Comparison of ENCODE assay signal across 11 mouse cellular contexts in genomic region chr4:82804019-82804418, GRCm38 (mm10). TPM values are rescaled to one million over a fixed set of nuclear protein-coding genes. Genes with fewer than 3 reads are reported as not detected.
A peak's percentile ranks its signal among the peaks of the same experiment; 100 is the strongest.
DNase-seq lines count a peak whose midpoint lies in the region; ATAC-seq and TF ChIP-seq lines count a peak whose summit lies in the region.
"Had no signal": no experiment of that assay in that cellular context is flagged by ENCODE, and none has a peak within 500 bp of the region (broad histone marks: within the 10 kb centered on the region; RNA-seq: fewer than 3 reads in every experiment).

No protein-coding gene starts in this region.

- no peak for TF ChIP-seq EP300 in liver, postnatal 0 days (IDR thresholded peaks at IDR 0.05; ENCODE audit: low read depth)

- no peaks in the 10 kb centered on the region for H3K27me3 ChIP-seq in liver, postnatal 0 days (ENCODE audit: insufficient read depth, low read length)
- H3K27me3 ChIP-seq in liver, embryonic 12.5 days (replicated peaks): no peaks in the 10 kb centered on the region
- H3K27me3 ChIP-seq: stomach, embryonic 15.5 days had no signal

- TF ChIP-seq CTCF in liver, postnatal 0 days (IDR thresholded peaks at IDR 0.05; ENCODE audit: low read depth): peak; percentile 66

- WGBS in liver, postnatal 0 days (ENCODE audit: insufficient replicate concordance): 57% methylated on average over 2 of the region's 2 CpGs
- WGBS in liver, embryonic 12.5 days (ENCODE audit: insufficient replicate concordance): 45% methylated on average over 2 of the region's 2 CpGs

- intact Hi-C loops in heart, postnatal 25 days (cut with DNase I): loop anchor here (1.0 to 10.0 kb wide), 2 partner anchors 128 to 159 kb away; no protein-coding TSS in a partner anchor

- peak; percentile 20 for DNase-seq in heart, adult 8-10 months (ENCODE audit: low spot score)
- no peak for DNase-seq in heart, postnatal 25 days (ENCODE audit: low spot score)
- DNase-seq in liver, postnatal 0 days: no peak
- peak; percentile 52 for DNase-seq in ZHBTc4 (ENCODE audit: low read depth, low spot score)
- peak; percentile 77 for DNase-seq in retina, embryonic 14.5 days (ENCODE audit: low spot score)
- no peak for DNase-seq in right cerebral cortex, postnatal 10 days (ENCODE audit: low spot score in 2 of 2)
- no peak for DNase-seq in urinary bladder, postnatal 10 days (ENCODE audit: low spot score)
- DNase-seq: gastrocnemius, postnatal 10 days; kidney, adult 11 months had no signal

- ATAC-seq in liver, postnatal 0 days: no peak
- no peak for ATAC-seq in liver, embryonic 12.5 days

- no peaks in the 10 kb centered on the region for H3K9me3 ChIP-seq in liver, postnatal 0 days (ENCODE audit: low read length)
- no peaks in the 10 kb centered on the region for H3K9me3 ChIP-seq in liver, embryonic 12.5 days (replicated peaks)
- H3K9me3 ChIP-seq: stomach, embryonic 15.5 days had no signal

- H3K27ac ChIP-seq in liver, postnatal 0 days (ENCODE audit: low read depth): no peak overlapping the region
- H3K27ac ChIP-seq in liver, embryonic 12.5 days: no peak overlapping the region
- H3K27ac ChIP-seq: stomach, embryonic 15.5 days had no signal

- H3K4me2 ChIP-seq in liver, postnatal 0 days (ENCODE audit: low read depth, low read length): no peak overlapping the region
- H3K4me2 ChIP-seq in liver, embryonic 12.5 days: no peak overlapping the region
- H3K4me2 ChIP-seq: stomach, embryonic 15.5 days had no signal

- H3K4me1 ChIP-seq in liver, postnatal 0 days (ENCODE audit: insufficient read depth): no peaks in the 10 kb centered on the region
- no peaks in the 10 kb centered on the region for H3K4me1 ChIP-seq in liver, embryonic 12.5 days
- H3K4me1 ChIP-seq: stomach, embryonic 15.5 days had no signal

- peaks cover 5% of the 10 kb centered on the region; the same call in 1 of the 2 replicates for H3K36me3 ChIP-seq in liver, postnatal 0 days (replicated peaks; ENCODE audit: insufficient read depth, low read length)
- H3K36me3 ChIP-seq in liver, embryonic 12.5 days: peaks cover 6% of the 10 kb centered on the region; the same call in 1 of the 2 replicates

- H3K4me3 ChIP-seq in liver, postnatal 0 days (ENCODE audit: low read depth, low read length): no peak overlapping the region
- no peak overlapping the region for H3K4me3 ChIP-seq in liver, embryonic 12.5 days
- H3K4me3 ChIP-seq: stomach, embryonic 15.5 days had no signal

- no peak overlapping the region for H3K9ac ChIP-seq in liver, postnatal 0 days (replicated peaks)
- H3K9ac ChIP-seq in liver, embryonic 12.5 days: no peak overlapping the region
- H3K9ac ChIP-seq: stomach, embryonic 15.5 days had no signal

RNA-seq across cellular contexts. Expression of gene Zdhhc21, which starts 55.7 kb away (rescaled TPM):
- total RNA-seq in heart, adult 8-10 months (2022): 10 to 100 TPM in 3 of 4 experiments, 1 to 10 TPM in 1; 9.2 to 12.5 (median 11.1) TPM
- total RNA-seq in heart, postnatal 25 days (2021): 10 to 100 TPM; 10.8 to 11.6 TPM
- 2.6 and 2.7 TPM in 2 replicates for polyA plus RNA-seq in liver, postnatal 0 days (2015; fragmentation: Nextera tagmentation; extraction: Ambion mirVana)
- 7.4 and 8.1 TPM in 2 replicates for polyA plus RNA-seq in liver, embryonic 12.5 days (2016; fragmentation: Nextera tagmentation; extraction: Ambion mirVana)

Comparison
In these comparisons a context has a peak if more than half of its experiments do, and no peak if none do; other contexts are left out.
1. DNase-seq: peak in heart, adult 8-10 months (single experiment), ZHBTc4 (single experiment) and retina, embryonic 14.5 days (single experiment); none in heart, postnatal 25 days (single experiment), liver, postnatal 0 days (single experiment), right cerebral cortex, postnatal 10 days (0 of 2) and urinary bladder, postnatal 10 days (single experiment).